Mouse (Mus musculus) c-Kit-positive CD71-positive TER-119-negative erythroid progenitor cells, embryonic 14.5 days (primary cell): Measurements from ENCODE around the gene Zfp451.

Experiments
- DNase-seq: peaks from one replicate; pipeline ENCODE4 v3.0.0-alpha.2; 2013; ENCODE audit warnings: low read depth

Gene Zfp451

DNA sequence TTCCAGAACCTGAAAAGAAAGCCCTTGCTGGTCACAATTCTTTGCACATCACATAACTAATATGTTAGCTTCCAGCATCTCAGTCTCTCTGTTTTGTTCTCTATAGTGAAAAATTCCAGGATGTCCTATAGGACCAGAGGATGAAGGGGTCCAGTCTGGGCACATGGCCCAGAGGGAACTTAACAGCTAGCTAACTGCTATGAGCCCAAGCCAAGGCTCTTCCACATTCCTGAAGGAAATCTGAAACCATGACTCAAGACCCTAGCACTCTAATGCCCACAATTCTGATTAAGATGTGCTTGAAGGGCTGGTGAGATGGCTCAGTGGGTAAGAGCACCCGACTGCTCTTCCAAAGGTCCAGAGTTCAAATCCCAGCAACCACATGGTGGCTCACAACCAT is 96.8 kb downstream of the Zfp451 start:
- no peak for DNase-seq

DNA sequence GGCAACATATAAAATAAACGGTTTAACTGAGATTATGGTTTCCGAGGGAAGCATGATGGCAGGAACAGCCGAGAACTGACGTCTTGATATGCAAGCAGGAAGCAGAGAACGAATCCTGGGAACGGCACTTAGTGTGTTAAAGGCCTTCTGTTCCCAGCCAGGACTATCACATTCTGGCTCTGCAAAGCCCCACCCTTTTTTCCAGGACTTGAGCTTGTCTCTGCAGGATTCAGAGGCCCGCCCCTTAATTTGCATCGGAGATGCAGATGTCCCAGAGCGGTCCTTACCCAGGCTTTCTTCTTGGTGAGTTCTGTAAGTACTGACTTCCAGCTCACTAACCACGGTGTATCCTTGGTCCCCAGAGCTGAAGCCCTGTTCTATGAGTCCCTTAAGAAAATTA is 99.6 kb downstream of the Zfp451 start:
- no peak for DNase-seq

DNA sequence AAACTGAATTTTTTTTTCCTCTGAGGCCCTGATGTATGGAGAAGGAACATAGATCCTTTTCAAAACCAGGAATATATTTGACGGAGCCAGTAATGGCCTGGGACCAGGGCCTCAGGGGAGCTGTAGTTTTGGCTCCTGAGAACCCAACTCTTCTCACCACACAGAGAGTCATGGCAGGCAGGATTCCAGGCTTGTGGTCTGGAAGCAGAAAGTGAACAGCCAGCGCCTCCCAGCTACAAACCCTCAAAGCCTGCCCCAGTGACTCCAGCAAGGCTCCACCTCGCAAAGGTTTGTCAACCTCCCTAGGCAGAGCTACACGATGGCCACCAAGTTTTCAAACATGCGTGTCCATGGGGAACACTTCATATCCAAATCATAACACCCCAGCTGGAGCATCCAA is 102.4 kb downstream of the Zfp451 start:
- DNase-seq, result no peak
